Mouse (Mus musculus) frontal cortex, postnatal 36 days (tissue): ENCODE measurements around the gene Sox15.
A peak's percentile ranks its signal among the peaks of the same experiment; 100 is the strongest.

ENCODE experiments used
- DNase-seq, 2 experiments: peaks; one replicate each; pipeline ENCODE4 v3.0.0; 2022; ENCODE audit warnings: low spot score in 2 of 2

Gene Sox15

GRCm38 (mm10) chr11:69679144-69679543, 24.0 kb downstream of the Sox15 start:
- DNase-seq: no peak

GRCm38 (mm10) chr11:69680136-69680855, 25.2 kb downstream of the Sox15 start:
- no peak for DNase-seq

- DNase-seq: peak; percentile 97 to 99
These were observed 26.4 kb downstream of the Sox15 start, which contains the start of gene Senp3 for GRCm38 (mm10) chr11:69681314-69682208. Senp3 (minus strand) TSS chr11:69682084.

- DNase-seq: no peak
These were observed 27.2 kb downstream of the Sox15 start for GRCm38 (mm10) chr11:69682209-69682839.

- DNase-seq: peak; percentile 89 to 92
These were observed 27.9 kb downstream of the Sox15 start for GRCm38 (mm10) chr11:69682840-69683533.

- no peak for DNase-seq
These were observed 28.5 kb downstream of the Sox15 start for GRCm38 (mm10) chr11:69683576-69683975.

- DNase-seq: no peak
These were observed 29.1 kb downstream of the Sox15 start for GRCm38 (mm10) chr11:69684128-69684745.

- DNase-seq: no peak
These were observed 29.8 kb downstream of the Sox15 start for GRCm38 (mm10) chr11:69684936-69685335.

GRCm38 (mm10) chr11:69685526-69686148, 30.5 kb downstream of the Sox15 start, which contains the start of gene Tnfsf13:
Tnfsf13 (minus strand) TSS chr11:69685784.
- peak in 1 of 2 experiments; percentile 56 for DNase-seq

- DNase-seq: no peak
These were observed 31.3 kb downstream of the Sox15 start for GRCm38 (mm10) chr11:69686377-69686776.

GRCm38 (mm10) chr11:69687061-69687460, 31.9 kb downstream of the Sox15 start:
- no peak for DNase-seq

GRCm38 (mm10) chr11:69689891-69690290, 34.8 kb downstream of the Sox15 start:
- no peak for DNase-seq

- DNase-seq: no peak
These were observed 37.2 kb downstream of the Sox15 start for GRCm38 (mm10) chr11:69692196-69692811.

- no peak for DNase-seq
These were observed 37.7 kb downstream of the Sox15 start for GRCm38 (mm10) chr11:69692863-69693262.

GRCm38 (mm10) chr11:69693421-69693965, 38.4 kb downstream of the Sox15 start:
- DNase-seq: no peak

GRCm38 (mm10) chr11:69695046-69695360, 39.9 kb downstream of the Sox15 start:
- DNase-seq: peak in 1 of 2 experiments; percentile 60

GRCm38 (mm10) chr11:69695361-69696181, 40.5 kb downstream of the Sox15 start, which contains the start of the genes Tnfsf12 and Tnfsfm13:
Tnfsf12 (minus strand) TSS chr11:69695849.
Tnfsfm13 (minus strand) TSS chr11:69696098.
- DNase-seq: peak in 1 of 2 experiments; percentile 51

- DNase-seq: no peak
These were observed 42.3 kb downstream of the Sox15 start for GRCm38 (mm10) chr11:69697396-69697795.

GRCm38 (mm10) chr11:69698574-69698973, 43.5 kb downstream of the Sox15 start:
- DNase-seq: no peak
